Mouse (Mus musculus): ENCODE data around the gene Cd8b1.

DNA sequence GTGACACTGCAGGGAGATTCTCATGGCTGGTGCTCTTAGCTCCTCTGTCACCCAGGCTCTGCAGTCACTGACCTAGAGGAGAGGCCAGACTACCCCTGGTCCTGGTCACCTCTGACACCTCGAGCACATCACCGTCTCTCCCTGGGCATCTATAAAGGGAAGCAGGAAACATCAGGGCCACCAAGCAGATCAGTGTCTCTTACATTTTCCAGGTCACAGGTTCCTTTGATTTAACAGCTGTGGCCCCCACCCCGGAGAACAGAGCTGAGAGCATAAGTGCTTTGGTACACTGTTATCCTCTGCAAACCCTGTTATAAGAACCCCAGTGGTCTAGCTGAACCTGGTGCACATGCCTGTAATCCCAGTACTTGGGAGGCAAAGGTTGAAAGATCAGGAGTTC lies 10.4 kb downstream of the Cd8b1 start:
- TF ChIP-seq GATA1 (IDR thresholded peaks at IDR 0.05; ENCODE audit: low read length) (no peak), TAL1 (IDR thresholded peaks at IDR 0.05; ENCODE audit: low read length) (no peak)

All from erythroblast, embryonic 14.5 days (primary cell).